Comparison of ENCODE assay signal across 9 mouse cellular contexts in genomic region chr7:141994121-141994520, GRCm38 (mm10). TPM values are rescaled to one million over a fixed set of nuclear protein-coding genes. Genes with fewer than 3 reads are reported as not detected.
"Had no signal": no experiment of that assay in that cellular context is flagged by ENCODE, and none has a peak within 500 bp of the region (broad histone marks: within the 10 kb centered on the region; RNA-seq: fewer than 3 reads in every experiment).

No protein-coding gene starts in this region.

- DNase-seq: lung, adult 2 months; lung, postnatal 14 days; lung, postnatal 36 days; right cerebral cortex, postnatal 14 days; thymus, adult 2 months; thymus, postnatal 25 days; thymus, postnatal 4 days had no signal

RNA-seq across cellular contexts. Expression of gene Brsk2, which starts 44.6 kb away (rescaled TPM):
- total RNA-seq: monocyte, adult 5-6 weeks had no signal
- polyA plus RNA-seq: macrophage had no signal
